ENCODE assay signal across 9 mouse cellular contexts in genomic region chr1:51600425-51600824, GRCm38 (mm10).
A peak's percentile ranks its signal among the peaks of the same experiment; 100 is the strongest.
DNase-seq lines count a peak whose midpoint lies in the region; ATAC-seq and TF ChIP-seq lines count a peak whose summit lies in the region.
"Had no signal": no experiment of that assay in that cellular context is flagged by ENCODE, and none has a peak within 500 bp of the region (broad histone marks: within the 10 kb centered on the region; RNA-seq: fewer than 3 reads in every experiment).

No protein-coding gene starts in this region.

- no peaks in the 10 kb centered on the region for H3K27me3 ChIP-seq in limb, embryonic 14.5 days (ENCODE audit: control insufficient read depth, insufficient read depth, low read length)
- H3K27me3 ChIP-seq in limb, embryonic 10.5 days (ENCODE audit: low read depth, poor library complexity, severe bottlenecking) = no peaks in the 10 kb centered on the region
- H3K27me3 ChIP-seq: heart, embryonic 13.5 days had no signal

- TF ChIP-seq POLR2A in limb, embryonic 14.5 days (IDR thresholded peaks at IDR 0.05; ENCODE audit: borderline replicate concordance, extremely low read depth, insufficient read depth, insufficient read length) = no peak
- no peak for TF ChIP-seq POLR2A in brain, embryonic 14.5 days (IDR thresholded peaks at IDR 0.05; ENCODE audit: borderline replicate concordance, extremely low read depth, insufficient read depth, insufficient read length, poor library complexity, severe bottlenecking)

- no peaks in the 10 kb centered on the region for H3K4me1 ChIP-seq in limb, embryonic 14.5 days (ENCODE audit: control insufficient read depth, insufficient read depth, low read length)
- H3K4me1 ChIP-seq in limb, embryonic 10.5 days = peaks cover 4% of the 10 kb centered on the region; the same call in 1 of the 2 replicates

- no peaks in the 10 kb centered on the region for H3K36me3 ChIP-seq in limb, embryonic 14.5 days (ENCODE audit: control insufficient read depth, insufficient read depth, low read length)
- no peaks in the 10 kb centered on the region for H3K36me3 ChIP-seq in limb, embryonic 10.5 days
- H3K36me3 ChIP-seq: heart, embryonic 13.5 days had no signal

- 34% methylated on average over 7 of the region's 7 CpGs for WGBS in limb, embryonic 14.5 days
- whole genome bisulfite sequencing in limb, embryonic 10.5 days = 35% methylated on average over 7 of the region's 7 CpGs

- TF ChIP-seq CTCF in brain, embryonic 14.5 days (IDR thresholded peaks at IDR 0.05; ENCODE audit: borderline replicate concordance, extremely low read depth, insufficient read depth, insufficient read length) = peak; percentile 48; the same call in 1 of the 2 replicates

- no peaks in the 10 kb centered on the region for H3K9me3 ChIP-seq in limb, embryonic 14.5 days (ENCODE audit: control insufficient read depth, low read length)
- no peaks in the 10 kb centered on the region for H3K9me3 ChIP-seq in limb, embryonic 10.5 days (replicated peaks)
- H3K9me3 ChIP-seq: heart, embryonic 13.5 days had no signal

- peak; percentile 55 to 66 for DNase-seq in cerebellum, postnatal 10 days
- no peak for DNase-seq in cerebellum, adult 9-11 months
- peak; percentile 51 for DNase-seq in limb, embryonic 14.5 days (ENCODE audit: low spot score)
- no peak for DNase-seq in limb, embryonic 10.5 days (ENCODE audit: low spot score)
- peak; percentile 71 for DNase-seq in brain, embryonic 14.5 days (ENCODE audit: low read depth)
- DNase-seq in retina, postnatal 1 day = peak; percentile 60
- DNase-seq in testis, postnatal 14 days (ENCODE audit: low spot score) = no peak
- DNase-seq in left cerebral cortex, postnatal 10 days (ENCODE audit: extremely low spot score in 1 of 2, low spot score in 2 of 2) = no peak

- no peak overlapping the region for H3K4me2 ChIP-seq in limb, embryonic 14.5 days (replicated peaks; ENCODE audit: low read depth, low read length, severe bottlenecking)
- H3K4me2 ChIP-seq: heart, embryonic 13.5 days had no signal

- ATAC-seq in limb, embryonic 14.5 days (ENCODE audit: low FRiP score, low read depth) = no peak

- no peak overlapping the region for H3K27ac ChIP-seq in limb, embryonic 14.5 days (replicated peaks; ENCODE audit: low read depth, low read length)
- H3K27ac ChIP-seq in limb, embryonic 10.5 days = no peak overlapping the region
- H3K27ac ChIP-seq: heart, embryonic 13.5 days had no signal

- H3K4me3 ChIP-seq in limb, embryonic 14.5 days (replicated peaks; ENCODE audit: low read length) = no peak overlapping the region
- H3K4me3 ChIP-seq in limb, embryonic 10.5 days = no peak overlapping the region
- H3K4me3 ChIP-seq: heart, embryonic 13.5 days had no signal

- no peak overlapping the region for H3K9ac ChIP-seq in limb, embryonic 14.5 days (ENCODE audit: low read depth, low read length, severe bottlenecking)
- H3K9ac ChIP-seq: heart, embryonic 13.5 days had no signal

- intact Hi-C loops in left cerebral cortex, postnatal 10 days (cut with DNase I) = no loop called here

Comparison
In these comparisons a context has a peak if more than half of its experiments do, and no peak if none do; other contexts are left out.
1. DNase-seq: peak in cerebellum, postnatal 10 days (2 of 2), limb, embryonic 14.5 days (single experiment), brain, embryonic 14.5 days (single experiment) and retina, postnatal 1 day (single experiment); none in cerebellum, adult 9-11 months (single experiment), limb, embryonic 10.5 days (single experiment), testis, postnatal 14 days (single experiment) and left cerebral cortex, postnatal 10 days (0 of 2).